Mouse (Mus musculus): ENCODE data around the gene Haao. TPM values are rescaled to one million over a fixed set of nuclear protein-coding genes. Genes with fewer than 3 reads are reported as not detected.
"Not testable (repeated sequence)": the region's sequence is repeated elsewhere in the genome, so short reads cannot be mapped to it uniquely, and the experiment has no call there.

Haao gene
- polyA plus RNA-seq, 1 experiment from 2014 or later: not detected

GRCm38 (mm10) chr17:83862134-83862881 lies 14.5 kb upstream of the Haao start:
- peak overlapping the region; percentile 58 for H3K4me3 ChIP-seq
- ATAC-seq (replicated peaks): peak; percentile 83
- H3K4me1 ChIP-seq: peaks cover 6% of the 10 kb centered on the region; the same call in 1 of the 2 replicates
- H3K27ac ChIP-seq (replicated peaks): peak overlapping the region; percentile 90
- no peaks in the 10 kb centered on the region for H3K27me3 ChIP-seq
- H3K9me3 ChIP-seq: no peaks in the 10 kb centered on the region
- peak overlapping the region; percentile 81 for H3K4me2 ChIP-seq (replicated peaks)
- under 1% methylated on average over 27 of the region's 27 CpGs for WGBS
- peak overlapping the region; percentile 66 for H3K9ac ChIP-seq (replicated peaks)
- no peaks in the 10 kb centered on the region for H3K36me3 ChIP-seq

DNA sequence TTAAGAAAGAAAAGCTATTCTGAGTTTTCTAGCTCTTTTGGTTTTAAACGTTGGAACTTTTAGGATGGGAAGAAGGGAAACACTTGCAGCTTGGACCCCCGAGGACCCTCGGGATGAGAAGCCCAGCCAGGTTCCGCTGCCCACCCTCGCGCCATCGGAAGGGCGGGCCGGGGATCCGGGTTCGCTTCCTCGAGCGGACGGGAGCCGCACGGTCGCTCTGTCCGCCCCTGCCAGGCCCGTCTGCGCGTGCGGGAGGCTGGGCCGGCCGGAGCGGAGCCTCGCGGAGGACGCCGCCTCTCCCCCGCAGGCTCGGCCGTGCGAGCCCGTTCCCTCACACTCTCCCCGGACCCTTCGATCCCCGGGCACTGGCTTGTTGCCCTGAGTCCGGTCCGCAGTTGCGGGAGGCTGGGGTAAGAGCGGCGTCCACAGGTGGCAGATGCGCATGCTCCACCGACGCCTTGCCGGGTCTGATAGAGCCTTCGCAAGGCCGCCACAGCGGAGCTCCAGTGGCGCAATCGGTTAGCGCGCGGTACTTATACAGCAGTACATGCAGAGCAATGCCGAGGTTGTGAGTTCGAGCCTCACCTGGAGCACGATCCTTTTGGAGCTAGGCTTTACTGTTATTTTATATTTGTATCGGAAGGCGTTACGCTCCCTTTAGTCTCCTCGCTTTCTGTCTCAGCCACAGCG lies 13.8 kb upstream of the Haao start:
- H3K4me1 ChIP-seq: peaks cover 6% of the 10 kb centered on the region; the same call in 1 of the 2 replicates
- ATAC-seq (replicated peaks): peak; percentile 94
- under 1% methylated on average over 62 of the region's 62 CpGs for WGBS

GRCm38 (mm10) chr17:83860968-83861367 lies 13.2 kb upstream of the Haao start:
- ATAC-seq (replicated peaks); H3K27me3 ChIP-seq; H3K9ac ChIP-seq (replicated peaks); H3K9me3 ChIP-seq; H3K36me3 ChIP-seq; H3K4me1 ChIP-seq: not testable (repeated sequence)
- peak overlapping the region; percentile 58 for H3K4me3 ChIP-seq
- WGBS: 61% methylated on average over 8 of the region's 8 CpGs
- peak overlapping the region; percentile 90; the same call in 1 of the 2 replicates for H3K27ac ChIP-seq (replicated peaks)
- H3K4me2 ChIP-seq (replicated peaks): peak overlapping the region; percentile 81

More for the DNA sequence above, 13.8 kb upstream of the Haao start:
- no peaks in the 10 kb centered on the region for H3K27me3 ChIP-seq
- H3K36me3 ChIP-seq: no peaks in the 10 kb centered on the region
- H3K27ac ChIP-seq (replicated peaks): peak overlapping the region; percentile 90
- peak overlapping the region; percentile 66 for H3K9ac ChIP-seq (replicated peaks)
- peak overlapping the region; percentile 81 for H3K4me2 ChIP-seq (replicated peaks)
- H3K9me3 ChIP-seq: no peaks in the 10 kb centered on the region
- peak overlapping the region; percentile 58 for H3K4me3 ChIP-seq

DNA sequence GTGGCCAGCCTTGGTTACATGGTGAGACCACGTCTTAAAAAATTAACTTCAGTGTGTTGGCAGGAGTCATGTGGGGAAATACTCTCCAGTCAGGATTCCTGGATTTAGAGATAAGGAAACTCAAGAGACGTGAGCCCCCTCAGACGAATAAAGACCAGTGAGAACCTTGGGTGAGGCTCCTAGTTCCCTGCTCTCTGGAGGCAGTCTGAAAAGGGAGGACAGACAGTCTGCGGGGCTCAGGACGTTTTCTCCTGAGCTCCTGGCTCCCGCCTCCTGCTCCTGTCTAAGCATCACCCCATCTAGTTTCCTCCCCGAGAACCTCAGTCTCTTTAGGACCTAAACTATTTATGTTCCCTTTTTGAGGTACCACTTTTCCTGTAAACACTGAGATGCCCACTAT lies 12.5 kb upstream of the Haao start:
- 89% methylated on average over 7 of the region's 7 CpGs for WGBS
- no peak overlapping the region for H3K4me3 ChIP-seq
- H3K36me3 ChIP-seq: no peaks in the 10 kb centered on the region
- H3K27ac ChIP-seq (replicated peaks): no peak overlapping the region
- ATAC-seq (replicated peaks): no peak
- H3K4me2 ChIP-seq (replicated peaks): no peak overlapping the region
- H3K9me3 ChIP-seq: no peaks in the 10 kb centered on the region
- no peaks in the 10 kb centered on the region for H3K27me3 ChIP-seq
- H3K9ac ChIP-seq (replicated peaks): no peak overlapping the region
- H3K4me1 ChIP-seq: peaks cover 6% of the 10 kb centered on the region; the same call in 1 of the 2 replicates

DNA sequence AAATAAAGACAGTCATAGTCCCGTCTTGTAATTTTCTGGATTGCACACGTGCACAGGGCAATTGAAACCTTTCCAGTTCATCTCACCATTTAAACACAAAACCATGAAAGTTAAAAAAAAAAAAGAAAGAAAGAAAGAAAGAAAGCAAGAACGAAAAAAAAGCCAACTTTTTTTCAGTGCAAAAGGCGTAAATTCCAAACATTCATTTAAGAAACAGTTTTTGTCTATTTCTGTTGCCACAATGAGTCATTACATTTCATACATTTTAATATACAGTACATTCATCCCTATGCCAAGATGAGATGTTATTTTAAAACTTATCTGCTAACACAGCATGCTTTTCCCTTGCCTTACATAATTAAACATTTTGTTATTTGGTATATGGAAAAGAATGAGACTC lies 11.9 kb upstream of the Haao start:
- Histone ChIP-seq H3K27ac (replicated peaks) (no peak overlapping the region), H3K9ac (replicated peaks) (no peak overlapping the region), H3K4me3 (no peak overlapping the region), H3K36me3 (no peaks in the 10 kb centered on the region), H3K4me2 (replicated peaks) (no peak overlapping the region), H3K4me1 (peaks cover 6% of the 10 kb centered on the region; the same call in 1 of the 2 replicates), H3K9me3 (no peaks in the 10 kb centered on the region), H3K27me3 (no peaks in the 10 kb centered on the region)
- 87% methylated on average over 4 of the region's 4 CpGs for WGBS
- ATAC-seq (replicated peaks): no peak

DNA sequence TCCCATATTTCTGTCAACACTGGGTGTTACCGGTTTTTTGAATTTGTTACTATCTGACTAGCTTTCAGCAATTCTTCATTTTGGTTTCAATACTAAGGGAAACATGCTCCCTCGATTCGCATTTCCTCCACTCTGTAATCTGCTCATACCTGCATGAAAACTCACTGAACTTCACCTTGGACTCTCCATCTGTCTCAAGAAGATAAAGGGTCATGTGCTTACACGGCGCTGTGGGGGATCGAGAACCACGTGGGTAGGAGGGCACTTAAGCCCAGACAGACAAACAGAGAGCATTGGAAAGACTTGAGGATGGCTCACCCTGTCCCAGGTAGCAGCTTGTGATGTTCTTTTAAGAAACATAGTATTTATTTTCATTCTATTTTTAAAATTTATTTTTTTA lies 10.7 kb upstream of the Haao start:
- ATAC-seq (replicated peaks): no peak

DNA sequence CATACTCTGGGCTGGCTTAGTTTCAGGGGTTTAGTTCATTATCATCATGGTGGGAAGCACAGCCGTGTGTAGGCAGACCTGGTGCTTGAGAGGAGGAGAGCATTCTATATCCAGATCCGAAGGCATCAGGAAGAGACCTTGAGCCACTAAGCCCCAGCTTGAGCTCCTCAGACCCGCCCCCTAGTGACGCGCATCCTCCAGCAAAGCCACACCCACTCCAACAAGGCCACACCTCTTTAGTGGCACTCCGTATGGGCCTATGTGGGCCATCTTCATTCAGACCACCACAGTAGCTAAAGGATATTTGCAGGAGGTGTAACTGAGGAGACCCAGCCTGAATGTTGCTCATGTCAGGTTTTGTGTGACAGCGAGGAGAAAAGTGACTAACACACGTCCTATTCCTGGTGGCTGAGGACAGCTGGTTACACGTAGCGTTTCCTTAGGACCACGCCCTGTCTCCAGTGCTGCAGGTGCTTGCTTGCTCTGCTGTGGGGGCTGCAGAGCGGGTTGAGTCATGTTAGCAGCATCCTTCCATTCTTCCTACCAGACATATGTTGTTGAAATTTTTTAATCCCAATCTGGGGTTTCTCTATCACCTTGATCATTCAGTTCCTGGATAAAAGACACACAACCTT lies 6.6 kb upstream of the Haao start:
- ATAC-seq (replicated peaks): 0 out of 2 replicates have a peak, but pooled peaks have one; percentile 25
- no peak overlapping the region for H3K9ac ChIP-seq (replicated peaks)
- 54% methylated on average over 12 of the region's 12 CpGs for WGBS
- H3K9me3 ChIP-seq: no peaks in the 10 kb centered on the region
- no peak overlapping the region for H3K27ac ChIP-seq (replicated peaks)
- H3K4me1 ChIP-seq: peaks cover under 1% of the 10 kb centered on the region; the same call in 1 of the 2 replicates
- no peak overlapping the region for H3K4me3 ChIP-seq
- H3K27me3 ChIP-seq: no peaks in the 10 kb centered on the region
- no peak overlapping the region for H3K4me2 ChIP-seq (replicated peaks)
- no peaks in the 10 kb centered on the region for H3K36me3 ChIP-seq

More for the DNA sequence above, 10.7 kb upstream of the Haao start:
- H3K4me2 ChIP-seq (replicated peaks): no peak overlapping the region
- H3K27me3 ChIP-seq: no peaks in the 10 kb centered on the region
- H3K4me3 ChIP-seq: no peak overlapping the region
- H3K4me1 ChIP-seq: peaks cover 6% of the 10 kb centered on the region; the same call in 1 of the 2 replicates
- no peak overlapping the region for H3K9ac ChIP-seq (replicated peaks)
- 89% methylated on average over 7 of the region's 7 CpGs for WGBS
- H3K36me3 ChIP-seq: no peaks in the 10 kb centered on the region
- H3K27ac ChIP-seq (replicated peaks): no peak overlapping the region
- H3K9me3 ChIP-seq: no peaks in the 10 kb centered on the region

- ATAC-seq (replicated peaks): no peak
- peaks cover 6% of the 10 kb centered on the region; the same call in 1 of the 2 replicates for H3K4me1 ChIP-seq
- no peak overlapping the region for H3K27ac ChIP-seq (replicated peaks)
- no peaks in the 10 kb centered on the region for H3K36me3 ChIP-seq
- WGBS: 55% methylated on average over 3 of the region's 3 CpGs
- H3K4me3 ChIP-seq: no peak overlapping the region
- H3K4me2 ChIP-seq (replicated peaks): no peak overlapping the region
- H3K9ac ChIP-seq (replicated peaks): no peak overlapping the region
- H3K27me3 ChIP-seq: no peaks in the 10 kb centered on the region
- H3K9me3 ChIP-seq: no peaks in the 10 kb centered on the region
Measured at GRCm38 (mm10) chr17:83853831-83854230, 6.1 kb upstream of the Haao start.

DNA sequence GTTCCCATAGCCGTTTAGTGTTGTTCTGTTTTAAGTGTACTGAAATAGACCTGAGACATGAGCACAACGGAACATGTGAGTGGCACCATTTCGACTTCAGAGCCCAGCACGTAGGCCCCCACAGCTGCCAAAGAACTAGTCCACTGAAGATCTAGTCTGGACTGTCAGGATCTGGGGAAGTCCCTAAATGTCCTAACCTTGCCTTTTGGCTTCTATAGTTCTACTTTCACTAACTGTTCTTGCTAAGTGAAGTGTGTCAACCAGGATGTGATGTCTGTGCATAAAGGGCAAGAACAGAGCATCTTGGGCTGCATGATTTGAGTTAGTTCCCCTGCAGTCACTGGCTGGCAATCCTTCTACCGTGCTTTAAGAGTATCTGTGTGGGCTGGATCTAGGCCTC lies 3.1 kb upstream of the Haao start:
- Histone ChIP-seq H3K36me3 (no peaks in the 10 kb centered on the region), H3K27me3 (no peaks in the 10 kb centered on the region), H3K4me1 (peaks cover 6% of the 10 kb centered on the region; the same call in 1 of the 2 replicates), H3K27ac (replicated peaks) (no peak overlapping the region), H3K4me2 (replicated peaks) (no peak overlapping the region), H3K9ac (replicated peaks) (no peak overlapping the region), H3K4me3 (no peak overlapping the region), H3K9me3 (no peaks in the 10 kb centered on the region)
- WGBS: 84% methylated on average over 5 of the region's 5 CpGs
- ATAC-seq (replicated peaks): no peak

GRCm38 (mm10) chr17:83850458-83850857 lies 2.7 kb upstream of the Haao start:
- no peaks in the 10 kb centered on the region for H3K36me3 ChIP-seq
- no peak overlapping the region for H3K4me3 ChIP-seq
- H3K4me1 ChIP-seq: peaks cover 6% of the 10 kb centered on the region; the same call in 1 of the 2 replicates
- H3K27me3 ChIP-seq: no peaks in the 10 kb centered on the region
- no peak overlapping the region for H3K9ac ChIP-seq (replicated peaks)
- H3K27ac ChIP-seq (replicated peaks): no peak overlapping the region
- WGBS: 15% methylated on average over 9 of the region's 9 CpGs
- no peak overlapping the region for H3K4me2 ChIP-seq (replicated peaks)
- H3K9me3 ChIP-seq: no peaks in the 10 kb centered on the region
- peak; percentile 34 for ATAC-seq (replicated peaks)

DNA sequence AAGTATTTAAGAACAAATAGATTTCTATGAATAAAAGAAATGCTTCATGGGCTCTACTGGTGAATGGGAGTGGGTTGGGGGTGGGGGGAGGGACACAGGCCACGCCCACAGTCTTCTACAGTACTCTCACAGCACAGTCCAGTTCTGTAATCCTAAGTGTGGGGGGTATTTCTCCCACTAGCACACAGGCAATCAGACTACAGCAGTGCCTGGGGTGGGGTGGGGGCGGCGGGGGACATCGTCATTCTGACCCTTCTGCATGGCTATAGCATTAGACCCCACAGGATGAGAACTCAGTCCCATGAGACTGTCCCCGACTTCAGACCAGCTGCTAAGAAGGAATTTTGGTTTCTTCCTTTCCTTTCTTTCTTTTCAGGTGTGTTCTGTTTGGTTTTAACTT lies 2.0 kb upstream of the Haao start:
- Histone ChIP-seq H3K4me2 (replicated peaks) (no peak overlapping the region), H3K9ac (replicated peaks) (no peak overlapping the region), H3K9me3 (no peaks in the 10 kb centered on the region), H3K4me1 (peaks cover 6% of the 10 kb centered on the region; the same call in 1 of the 2 replicates), H3K27ac (replicated peaks) (no peak overlapping the region), H3K4me3 (no peak overlapping the region), H3K27me3 (no peaks in the 10 kb centered on the region), H3K36me3 (no peaks in the 10 kb centered on the region)
- 87% methylated on average over 5 of the region's 5 CpGs for WGBS
- ATAC-seq (replicated peaks): peak; percentile 38; the same call in 1 of the 2 replicates

All from forebrain, embryonic 15.5 days (tissue).